Mouse (Mus musculus) adrenal gland, postnatal 10 days (tissue): Measurements from ENCODE around the gene Dolk. TPM values are rescaled to one million over a fixed set of nuclear protein-coding genes. Genes with fewer than 3 reads are reported as not detected.

Source experiments
- DNase-seq: peaks from one replicate; pipeline ENCODE4 v3.0.0; 2021; ENCODE audit warnings: mixed read lengths
- total RNA-seq, 2 experiments: library from RNA; stranded (reverse); gene quantifications; 2 replicates each; pipeline ENCODE4 v1.2.3; 2021

Gene Dolk
- total RNA-seq, 2 experiments from 2014 or later = 43.4 to 46.2 TPM

DNA sequence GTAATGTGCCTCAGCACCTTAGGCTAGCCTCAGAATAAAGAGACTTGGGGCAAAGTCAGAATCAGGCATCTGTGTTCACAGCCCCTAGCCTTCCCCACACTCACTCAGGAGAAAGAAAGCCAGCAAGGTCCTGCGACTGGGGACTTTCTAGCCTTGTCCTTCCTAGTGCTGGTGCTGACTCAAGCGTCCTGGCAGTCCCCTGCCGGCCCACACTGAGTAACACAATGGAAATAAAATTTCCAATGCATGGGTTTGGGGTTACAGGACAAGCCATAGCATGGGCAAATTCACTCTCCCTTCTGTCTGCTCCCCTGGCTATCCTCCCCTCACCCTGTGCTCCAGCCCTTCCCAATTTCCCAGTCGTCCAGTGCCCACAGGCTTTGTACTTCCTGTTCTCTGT is 17.8 kb downstream of the Dolk start:
- DNase-seq = no peak

DNA sequence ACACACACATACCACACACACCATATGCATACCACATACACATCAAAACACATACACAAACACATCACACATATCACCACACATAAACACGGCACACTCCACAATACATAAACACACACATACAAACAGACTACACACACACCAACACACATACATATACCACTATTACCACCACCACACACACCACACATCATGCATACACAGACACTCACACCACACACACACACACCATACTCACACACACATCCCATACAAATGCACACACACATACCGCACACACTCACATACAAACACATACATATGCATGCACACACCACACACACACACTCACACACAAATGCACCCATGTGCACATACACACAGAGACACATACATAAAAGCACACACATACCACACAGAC is 18.7 kb downstream of the Dolk start:
- DNase-seq = no peak

DNA sequence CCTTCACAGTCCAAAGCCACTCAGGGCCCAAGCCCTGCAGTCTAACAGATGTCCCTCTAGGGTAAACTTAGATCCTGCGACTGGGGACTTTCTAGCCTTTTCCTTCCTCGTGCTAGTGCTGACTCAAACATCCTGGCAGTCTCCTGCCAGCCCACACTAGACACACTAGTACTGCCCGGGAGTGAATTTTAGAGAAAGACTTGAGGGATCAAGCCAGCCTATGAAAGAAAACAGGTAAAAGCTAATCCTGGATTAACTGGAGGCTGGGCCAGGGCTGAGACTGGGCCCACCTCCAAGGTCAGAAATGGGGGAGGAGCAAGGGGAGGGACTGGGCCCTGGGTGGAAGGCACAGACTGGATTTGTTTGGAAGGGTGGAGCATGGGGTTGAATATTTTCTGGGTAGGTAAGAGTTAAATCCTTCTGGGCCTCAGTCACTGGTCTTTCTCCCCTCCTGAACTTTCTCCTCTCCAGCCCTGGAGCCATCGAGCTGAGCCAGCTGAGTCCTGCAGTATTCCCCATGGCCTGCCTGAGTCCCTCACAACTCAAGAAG is 19.7 kb downstream of the Dolk start:
- peak; percentile 86 for DNase-seq

DNA sequence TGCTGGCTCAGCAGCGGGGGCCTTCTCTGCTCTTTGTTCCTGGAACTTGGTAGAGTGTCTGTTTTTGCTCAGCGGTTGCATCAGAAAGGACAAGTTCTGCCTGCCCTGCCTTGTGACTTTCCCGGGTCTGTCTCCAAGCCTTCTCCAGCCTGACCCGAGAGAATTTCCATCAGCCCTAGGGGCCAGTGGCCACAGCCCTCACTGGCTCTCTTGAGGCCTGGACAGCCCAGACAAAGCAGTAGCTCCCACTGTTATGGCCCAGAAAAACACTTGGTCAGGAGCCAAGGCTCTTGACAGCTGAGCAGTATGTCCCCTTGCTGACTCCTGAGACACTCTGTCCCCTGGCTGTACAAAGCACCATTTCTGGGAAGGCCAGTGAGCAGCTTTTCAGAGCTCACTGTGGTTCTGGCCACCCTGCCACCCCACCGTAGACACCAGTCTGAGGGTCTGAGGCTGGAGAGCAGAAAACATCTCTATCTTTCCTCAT is 20.3 kb downstream of the Dolk start, which contains the start of gene Phyhd1:
Gene Phyhd1 (plus strand): TSS at position 437 of the 487 bp plus-strand sequence.
- DNase-seq = peak; percentile 84

DNA sequence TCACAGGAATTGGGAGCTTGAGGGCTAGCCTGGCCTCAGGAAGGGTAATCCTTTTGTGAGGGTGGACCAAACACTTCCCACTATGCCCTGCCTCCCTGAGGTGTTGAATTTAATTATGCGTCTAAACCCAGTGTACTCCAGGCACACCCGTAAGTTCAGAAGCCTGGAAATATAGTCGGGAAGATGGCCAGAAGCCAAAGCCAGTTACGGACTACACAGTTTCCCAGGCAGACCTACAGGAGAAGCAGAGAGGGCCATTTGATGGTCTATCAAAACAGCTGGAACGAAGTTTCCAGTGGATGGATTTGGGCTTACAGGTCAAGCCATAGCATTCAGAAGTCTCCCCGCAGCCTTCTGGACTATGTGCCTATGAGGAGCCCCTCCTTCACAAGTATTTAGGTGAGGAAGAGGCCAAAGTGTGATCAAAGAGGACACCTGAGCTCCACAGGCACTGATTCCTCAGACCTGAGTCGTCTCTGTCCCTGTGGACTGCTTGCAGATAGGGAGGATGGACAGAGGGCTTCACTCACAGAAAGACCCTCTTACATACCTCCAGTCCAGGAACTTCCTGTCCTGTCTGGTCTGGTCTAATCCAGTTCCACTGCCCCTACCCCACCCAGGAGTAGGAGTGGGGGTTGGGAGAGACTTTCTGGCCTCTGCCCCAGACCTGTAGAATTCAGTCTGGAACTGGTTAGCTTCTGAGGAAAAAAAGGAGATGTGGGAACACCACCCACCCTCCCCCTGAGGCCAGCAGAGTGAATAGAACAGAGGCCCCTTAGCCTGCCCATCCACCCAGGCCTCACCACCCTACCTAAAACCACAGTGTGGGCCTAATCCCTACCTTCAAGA is 21.2 kb downstream of the Dolk start:
- no peak for DNase-seq

DNA sequence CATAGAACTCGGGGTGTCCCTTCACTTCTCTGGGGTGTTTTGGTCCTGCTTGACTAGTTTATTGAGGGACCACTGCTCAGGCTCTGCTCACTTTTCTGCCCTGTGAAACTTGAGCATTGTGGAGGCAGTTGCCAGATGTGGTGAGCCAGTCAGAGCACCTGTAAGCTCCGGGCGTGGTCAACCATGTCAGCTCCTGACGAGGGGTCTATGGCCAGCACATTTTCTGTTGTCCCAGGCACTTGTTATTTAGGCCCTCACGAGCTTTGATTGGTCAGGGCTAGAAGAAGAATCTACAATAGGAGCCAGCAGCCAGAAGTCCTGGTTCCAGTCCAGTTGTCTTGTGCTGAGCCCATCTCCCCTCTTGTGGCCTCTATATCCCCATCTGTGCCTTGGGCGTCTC is 22.3 kb downstream of the Dolk start:
- no peak for DNase-seq

DNA sequence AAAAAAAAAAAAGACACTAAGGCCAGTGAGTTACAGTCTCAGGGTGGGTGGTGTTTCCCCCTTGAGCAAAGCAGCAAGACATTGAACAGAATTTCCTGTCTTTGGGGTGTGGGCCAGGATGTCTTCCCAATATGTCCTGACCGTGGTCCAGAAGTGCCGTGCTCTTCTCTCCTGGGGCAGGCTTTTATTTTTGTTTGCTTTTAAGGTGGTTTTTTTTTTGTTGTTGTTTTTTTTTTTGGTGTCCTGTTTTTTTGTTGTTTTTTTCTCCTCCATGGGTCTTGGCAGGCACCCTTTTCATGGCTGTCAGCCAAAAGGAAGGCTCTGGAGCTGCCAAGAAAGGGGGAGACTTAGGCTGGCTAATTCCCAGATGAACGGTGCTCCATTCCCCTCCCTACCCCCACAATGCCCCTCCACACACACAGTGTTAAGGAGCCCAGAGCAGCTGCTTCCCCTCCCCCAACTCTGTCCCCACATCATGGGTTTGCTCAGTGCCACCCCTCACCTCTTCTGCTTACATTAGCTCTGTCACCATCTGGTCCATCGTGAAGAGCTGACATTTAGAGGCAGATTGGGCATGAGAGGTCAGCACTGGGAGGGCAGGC is 23.2 kb downstream of the Dolk start:
- peak; percentile 82 for DNase-seq

DNA sequence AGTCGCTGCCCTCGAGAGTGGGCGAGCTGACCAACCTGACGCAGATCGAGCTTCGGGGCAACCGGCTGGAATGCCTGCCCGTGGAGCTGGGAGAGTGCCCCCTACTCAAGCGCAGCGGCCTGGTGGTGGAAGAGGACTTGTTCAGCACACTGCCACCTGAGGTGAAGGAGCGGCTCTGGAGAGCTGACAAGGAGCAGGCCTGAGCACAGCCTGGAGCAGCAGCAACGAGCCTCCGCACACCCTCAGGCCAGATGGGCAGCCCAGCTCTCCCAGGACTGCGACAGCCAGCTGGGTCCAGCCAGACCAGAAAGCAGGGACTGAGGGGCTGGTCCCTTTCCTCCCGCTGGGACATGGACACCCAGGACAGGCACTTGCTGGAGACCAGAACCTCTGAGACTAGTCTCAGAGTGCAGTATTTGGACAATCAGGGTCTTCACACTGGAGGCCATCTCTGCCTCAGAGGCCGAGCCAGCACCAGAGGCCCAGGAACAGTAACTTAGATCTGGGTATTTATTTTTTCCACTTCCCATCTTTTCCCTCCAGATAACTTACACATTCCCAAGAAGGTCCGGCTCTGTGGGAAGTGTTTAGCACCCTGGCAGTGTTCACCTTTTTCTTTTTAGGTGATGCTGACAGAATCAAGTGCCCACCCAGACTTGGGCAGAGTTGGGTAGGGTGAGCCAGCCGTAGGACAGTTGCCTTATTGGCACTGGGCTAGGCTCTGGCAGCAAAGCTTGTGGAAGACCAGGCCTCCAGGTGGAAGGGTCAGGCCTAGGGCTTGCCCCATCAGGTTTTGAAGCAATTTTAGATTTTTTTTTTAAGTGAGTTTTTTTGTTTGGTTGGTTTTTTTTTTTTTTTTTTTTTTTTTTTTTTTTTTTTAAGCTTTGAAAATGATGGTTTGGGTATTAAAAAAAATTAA is 24.0 kb downstream of the Dolk start:
- no peak for DNase-seq

DNA sequence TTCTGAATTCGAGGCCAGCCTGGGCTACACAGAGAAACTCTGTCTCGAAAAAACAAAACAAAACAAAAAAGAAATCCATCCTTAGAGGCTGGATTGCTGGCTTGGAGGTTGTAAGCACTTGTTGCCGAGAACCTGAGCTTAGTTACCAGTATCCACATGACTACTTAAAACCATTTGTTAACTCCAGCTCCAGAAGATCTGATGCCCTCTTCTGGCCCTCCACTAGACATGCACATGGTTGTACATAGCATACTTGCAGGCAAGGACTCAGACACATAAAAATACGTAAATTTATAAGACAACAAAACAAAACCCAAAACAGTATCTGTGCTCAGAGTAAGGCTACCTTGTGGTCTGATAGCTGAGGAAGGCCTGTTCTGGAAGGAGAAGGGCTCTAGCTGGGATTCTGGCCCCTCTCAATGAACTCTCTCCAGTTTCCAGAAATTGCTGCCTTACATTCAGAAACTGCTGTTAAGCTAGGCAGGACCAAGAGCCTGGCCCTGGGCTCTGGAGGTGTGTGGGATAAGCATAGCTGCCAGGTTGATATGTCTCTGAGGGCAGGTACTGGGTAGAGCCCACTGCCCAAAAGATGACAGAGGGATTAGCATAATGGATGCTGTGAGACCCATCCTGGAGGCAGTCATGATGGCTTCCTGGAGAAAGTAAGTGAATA is 24.9 kb downstream of the Dolk start:
- DNase-seq = no peak

DNA sequence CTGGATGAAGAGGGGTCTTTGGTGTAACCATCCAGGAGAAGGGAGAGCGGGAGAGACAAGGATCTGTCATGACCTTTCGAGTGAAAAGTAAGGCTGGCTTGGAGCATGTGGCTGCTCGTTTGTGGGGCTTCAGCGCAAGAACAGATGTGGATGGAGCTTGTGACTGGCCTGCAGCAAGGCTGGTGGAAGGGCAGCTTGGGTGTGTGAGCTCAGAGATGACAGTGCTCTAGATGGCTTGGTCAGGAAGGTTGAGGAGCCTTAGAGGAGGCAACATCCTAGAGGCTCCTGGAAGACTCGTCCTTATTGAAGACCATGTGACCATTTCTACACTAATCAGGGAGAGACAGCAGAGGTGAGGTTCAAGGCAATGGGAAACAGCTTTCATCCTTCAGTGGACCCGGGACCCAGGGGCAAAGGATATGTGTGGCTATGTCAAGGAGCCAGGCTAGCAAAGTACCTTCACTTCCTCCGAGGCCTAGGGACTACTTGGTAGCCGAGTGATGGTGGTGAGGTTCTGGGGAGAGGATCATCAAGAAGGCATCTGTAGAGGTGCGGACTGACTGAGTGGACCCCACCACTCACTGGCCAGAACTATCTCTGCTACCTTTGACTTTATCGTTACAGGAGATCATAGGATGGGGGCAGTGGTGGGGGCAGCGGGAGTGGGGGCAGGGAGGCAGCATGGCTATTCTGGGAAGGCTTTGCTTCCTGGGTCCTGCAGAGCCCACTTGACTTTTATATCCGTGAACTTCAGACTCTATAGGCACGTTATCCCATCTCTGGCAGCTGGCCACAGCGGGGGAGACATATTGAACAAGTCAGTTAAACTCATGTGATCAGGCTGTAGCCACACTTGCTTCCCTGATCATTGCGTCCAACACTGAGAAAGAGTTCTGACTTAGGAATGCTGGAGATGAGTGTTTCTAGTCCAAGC is 26.7 kb downstream of the Dolk start:
- no peak for DNase-seq

DNA sequence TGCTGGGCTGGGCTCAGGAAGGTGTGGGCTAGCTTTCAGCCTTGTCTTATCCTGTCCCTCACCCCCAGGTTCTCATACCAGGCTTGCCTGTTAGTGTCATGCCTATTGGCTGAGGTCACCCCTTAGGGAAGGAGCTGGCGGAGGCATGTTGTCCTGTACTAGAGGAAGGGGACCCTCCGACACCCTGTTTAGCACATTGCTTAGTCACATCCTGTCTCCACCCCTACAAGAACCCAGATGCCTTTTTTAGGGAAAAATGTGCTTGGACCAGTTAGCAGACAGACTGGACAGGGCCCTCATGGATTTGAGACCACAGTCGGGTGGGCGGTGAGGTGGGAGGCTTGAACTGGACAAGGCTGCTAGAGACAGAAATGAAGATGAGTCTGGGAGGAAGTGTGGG is 27.5 kb downstream of the Dolk start:
- no peak for DNase-seq

DNA sequence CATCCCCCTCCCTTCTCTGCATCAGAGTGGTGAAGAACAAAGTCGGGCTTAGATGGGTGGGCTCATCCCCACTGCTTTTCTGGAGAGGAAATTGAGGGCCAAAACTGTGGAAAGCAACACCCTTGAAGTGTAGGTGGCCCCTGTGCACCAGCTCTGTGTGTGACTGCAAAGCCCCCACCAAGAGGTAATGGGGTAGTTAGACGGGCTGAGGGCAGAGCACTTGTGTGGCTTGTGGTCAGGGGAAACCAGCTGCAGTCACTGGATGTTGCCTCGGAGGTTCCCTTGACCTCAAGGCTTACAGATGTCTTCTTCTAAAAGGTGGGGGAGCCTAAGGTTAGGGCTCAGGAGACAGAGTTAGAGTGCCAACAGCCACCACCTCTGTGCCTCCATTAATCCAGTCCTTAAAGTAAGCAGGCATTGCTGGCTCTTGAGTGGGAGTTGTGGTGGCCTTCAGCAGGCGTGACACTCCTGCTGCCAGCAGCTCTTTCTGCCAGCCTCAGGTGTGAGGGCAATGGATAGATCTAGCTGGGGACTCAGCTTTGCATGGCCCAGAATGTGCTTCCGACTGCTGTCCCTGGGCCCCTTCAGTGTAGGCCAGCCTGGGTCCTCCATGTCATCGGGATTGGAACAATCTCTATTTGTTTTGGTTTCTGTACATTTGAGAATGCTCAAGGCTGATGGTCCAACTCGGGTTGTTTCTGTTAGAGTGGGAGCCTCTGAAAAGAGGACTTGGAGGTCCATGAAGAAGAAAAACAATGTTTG is 28.3 kb downstream of the Dolk start:
- DNase-seq = no peak

DNA sequence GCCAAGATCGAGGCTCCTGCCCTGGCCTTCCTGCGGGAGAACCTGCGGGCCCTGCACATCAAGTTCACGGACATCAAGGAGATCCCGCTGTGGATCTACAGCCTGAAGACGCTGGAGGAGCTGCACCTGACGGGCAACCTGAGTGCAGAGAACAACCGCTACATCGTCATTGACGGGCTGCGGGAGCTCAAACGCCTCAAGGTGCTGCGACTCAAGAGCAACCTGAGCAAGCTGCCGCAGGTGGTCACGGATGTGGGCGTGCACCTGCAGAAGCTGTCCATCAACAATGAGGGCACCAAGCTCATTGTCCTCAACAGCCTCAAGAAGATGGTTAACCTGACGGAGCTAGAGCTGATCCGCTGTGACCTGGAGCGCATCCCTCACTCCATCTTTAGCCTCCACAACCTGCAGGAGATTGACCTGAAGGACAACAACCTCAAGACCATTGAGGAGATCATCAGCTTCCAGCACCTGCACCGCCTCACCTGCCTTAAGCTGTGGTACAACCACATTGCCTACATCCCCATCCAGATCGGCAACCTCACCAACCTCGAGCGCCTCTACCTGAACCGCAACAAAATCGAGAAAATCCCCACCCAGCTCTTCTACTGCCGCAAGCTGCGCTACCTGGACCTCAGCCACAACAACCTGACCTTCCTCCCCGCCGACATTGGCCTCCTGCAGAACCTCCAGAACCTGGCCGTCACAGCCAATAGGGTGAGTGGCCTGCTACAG is 29.4 kb downstream of the Dolk start:
- no peak for DNase-seq

DNA sequence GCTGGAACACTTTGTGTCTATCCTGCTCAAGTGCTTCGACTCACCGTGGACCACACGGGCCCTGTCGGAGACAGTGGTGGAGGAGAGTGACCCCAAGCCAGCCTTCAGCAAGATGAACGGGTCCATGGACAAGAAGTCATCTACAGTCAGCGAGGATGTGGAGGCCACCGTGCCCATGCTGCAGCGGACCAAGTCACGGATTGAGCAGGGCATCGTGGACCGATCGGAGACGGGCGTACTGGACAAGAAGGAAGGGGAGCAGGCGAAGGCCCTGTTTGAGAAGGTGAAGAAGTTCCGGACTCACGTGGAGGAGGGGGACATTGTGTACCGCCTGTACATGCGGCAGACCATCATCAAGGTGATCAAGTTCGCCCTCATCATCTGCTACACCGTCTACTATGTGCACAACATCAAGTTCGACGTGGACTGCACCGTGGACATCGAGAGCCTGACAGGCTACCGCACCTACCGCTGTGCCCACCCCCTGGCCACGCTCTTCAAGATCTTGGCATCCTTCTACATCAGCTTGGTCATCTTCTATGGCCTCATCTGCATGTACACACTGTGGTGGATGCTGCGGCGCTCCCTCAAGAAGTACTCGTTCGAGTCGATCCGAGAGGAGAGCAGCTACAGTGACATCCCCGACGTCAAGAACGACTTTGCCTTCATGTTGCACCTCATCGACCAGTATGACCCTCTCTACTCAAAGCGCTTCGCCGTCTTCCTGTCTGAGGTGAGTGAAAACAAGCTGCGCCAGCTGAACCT is 30.3 kb downstream of the Dolk start:
- DNase-seq = no peak

DNA sequence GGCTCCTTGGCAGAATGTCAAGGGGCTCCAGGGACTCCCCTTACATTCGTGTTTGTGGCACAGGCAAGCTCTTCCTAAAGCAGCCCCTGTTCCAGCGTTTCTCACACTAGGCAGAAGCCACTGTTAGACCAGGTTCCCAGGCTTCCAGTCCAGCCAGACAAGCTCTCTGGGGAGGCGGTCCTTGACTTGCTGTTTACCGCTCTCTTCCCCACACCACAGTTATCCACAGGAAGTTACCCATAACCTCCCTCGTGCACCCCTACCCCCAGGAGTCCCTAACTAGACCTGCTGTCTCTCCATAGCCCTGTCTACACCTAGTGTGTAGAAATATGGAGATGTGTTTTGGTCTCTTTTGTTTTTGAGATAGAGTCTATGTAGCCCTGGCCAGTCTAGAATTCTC is 32.3 kb downstream of the Dolk start:
- DNase-seq = no peak

DNA sequence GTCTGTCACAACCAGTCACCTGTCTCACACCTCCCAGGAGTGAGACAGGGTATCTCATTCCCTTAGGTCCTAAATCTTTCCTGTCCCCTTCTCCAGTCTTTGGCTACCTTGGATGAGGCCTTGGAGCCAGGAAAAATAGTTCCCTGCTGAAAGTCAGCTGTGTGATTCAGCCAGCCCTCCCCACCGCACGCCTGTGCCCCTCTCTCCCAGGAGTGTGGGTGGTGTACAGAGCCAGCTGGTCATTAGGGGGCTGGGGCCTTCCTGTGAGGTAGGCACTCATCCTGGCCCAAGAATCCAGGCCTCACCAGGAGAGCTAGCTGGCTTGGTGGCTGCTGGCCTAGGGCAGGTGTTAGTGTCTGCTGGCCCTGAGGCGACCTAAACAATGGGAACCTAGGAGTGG is 33.6 kb downstream of the Dolk start:
- peak; percentile 53 for DNase-seq

DNA sequence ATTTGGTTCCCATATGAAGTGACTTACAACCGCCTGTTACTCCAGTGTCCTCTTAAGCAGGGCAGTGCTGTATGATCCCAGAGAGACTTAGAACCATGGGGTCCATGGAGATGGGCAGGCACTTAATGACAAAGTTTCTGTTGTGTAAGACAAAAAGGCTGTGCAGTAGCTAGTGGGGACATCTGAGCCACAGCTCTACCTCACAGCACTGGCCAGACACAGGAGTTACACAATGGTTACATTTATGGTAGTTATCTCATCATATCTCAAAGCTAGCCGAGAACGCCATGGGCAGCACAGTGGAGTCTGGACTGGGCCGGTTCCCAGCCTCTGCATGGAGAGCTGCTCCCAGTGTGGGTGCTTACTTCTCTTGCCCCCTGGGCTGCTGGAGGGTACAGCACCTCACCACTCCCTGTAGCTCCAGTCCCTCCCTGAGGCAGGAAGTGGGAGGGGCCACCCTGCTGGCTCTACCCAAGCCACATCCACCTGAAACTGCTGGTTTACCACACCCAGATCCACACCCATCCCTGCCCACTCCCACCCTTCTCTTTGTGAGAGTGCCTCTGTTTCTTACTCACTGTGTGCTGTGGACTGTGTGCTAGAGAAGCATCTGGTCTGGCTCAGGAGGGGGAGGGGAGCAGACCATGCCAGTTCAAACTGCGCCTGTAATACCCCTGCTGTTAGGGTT is 34.6 kb downstream of the Dolk start:
- DNase-seq = no peak
